Mouse (Mus musculus): ENCODE results near the gene Zfand3.

The Zfand3 gene

DNA sequence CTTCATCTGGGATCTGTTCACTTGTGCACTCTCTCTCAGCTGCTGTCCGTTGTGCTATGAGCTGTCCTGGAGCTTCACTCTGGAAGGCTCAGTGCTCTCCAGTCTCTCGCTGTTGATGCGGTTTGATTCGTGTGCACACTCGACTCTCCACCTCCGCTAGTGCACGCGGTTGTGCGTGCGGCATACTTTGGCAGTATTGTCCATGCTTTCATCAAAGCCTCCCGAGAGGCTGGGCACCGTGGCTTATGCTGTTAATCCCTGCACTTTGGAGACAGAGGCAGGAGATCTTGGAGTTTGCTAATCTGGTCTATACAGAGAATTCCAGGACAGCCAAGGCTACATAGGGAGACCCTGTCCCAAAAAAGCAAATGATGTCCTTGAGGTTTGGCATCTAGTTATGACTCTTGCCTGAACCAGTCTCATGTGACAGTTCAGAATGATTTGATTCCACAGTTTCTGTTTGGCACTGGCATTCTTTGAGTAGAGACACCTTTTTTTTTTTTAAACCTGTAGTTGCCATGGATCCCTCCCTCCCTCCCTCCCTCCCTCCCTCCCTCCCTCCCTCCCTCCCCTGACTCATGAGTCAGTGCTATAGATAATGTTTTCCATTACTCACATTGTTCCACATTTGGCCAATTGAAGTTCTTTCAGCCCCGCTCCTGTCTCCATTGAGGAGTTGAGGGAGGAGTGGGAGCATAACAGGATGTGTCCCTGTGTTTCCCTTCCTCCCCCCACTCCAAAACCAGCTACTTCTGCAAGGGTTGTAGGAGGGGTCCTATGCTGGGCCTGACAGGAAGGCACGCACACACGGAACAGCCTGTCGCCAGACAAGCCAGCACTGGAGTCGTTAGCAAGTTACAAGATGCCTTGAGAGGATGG is 192.1 kb downstream of the Zfand3 start:
- no peak for DNase-seq

DNA sequence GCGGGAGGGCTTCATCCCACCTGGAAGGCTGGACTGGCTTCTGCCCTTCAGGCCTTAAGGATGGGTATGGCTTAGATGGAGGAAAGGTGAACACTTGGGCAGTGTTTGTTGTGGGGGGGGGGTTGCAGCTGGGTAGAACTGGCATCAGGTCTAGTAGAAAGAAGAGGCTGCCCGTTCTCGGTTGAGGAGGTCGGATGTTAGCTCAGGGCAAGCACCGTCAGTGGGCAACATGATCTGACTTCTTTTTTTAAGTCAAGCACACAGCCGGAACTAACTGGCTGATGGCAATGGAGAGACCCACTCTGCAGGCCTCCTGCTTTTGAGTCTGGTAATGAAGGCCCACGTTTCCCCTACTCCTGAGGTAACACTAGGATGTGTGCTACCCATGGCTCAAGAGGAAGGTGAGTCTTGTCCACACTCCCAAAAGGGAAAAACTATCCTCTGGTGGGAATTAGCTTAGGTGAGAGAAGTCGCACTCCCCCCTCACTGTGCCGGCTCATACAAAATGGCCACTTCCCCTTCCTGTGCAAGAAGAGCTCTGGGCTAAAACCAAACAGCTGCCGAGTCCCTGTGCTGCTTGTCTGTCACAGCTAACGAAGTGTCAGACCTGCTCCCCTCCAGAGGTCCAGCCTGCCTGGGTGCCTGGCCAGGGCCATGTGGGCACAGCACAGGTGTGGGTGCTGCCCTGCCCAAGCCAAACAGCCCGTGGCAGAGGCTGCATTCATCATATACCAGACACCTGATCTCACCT is 192.9 kb downstream of the Zfand3 start:
- no peak for DNase-seq

DNA sequence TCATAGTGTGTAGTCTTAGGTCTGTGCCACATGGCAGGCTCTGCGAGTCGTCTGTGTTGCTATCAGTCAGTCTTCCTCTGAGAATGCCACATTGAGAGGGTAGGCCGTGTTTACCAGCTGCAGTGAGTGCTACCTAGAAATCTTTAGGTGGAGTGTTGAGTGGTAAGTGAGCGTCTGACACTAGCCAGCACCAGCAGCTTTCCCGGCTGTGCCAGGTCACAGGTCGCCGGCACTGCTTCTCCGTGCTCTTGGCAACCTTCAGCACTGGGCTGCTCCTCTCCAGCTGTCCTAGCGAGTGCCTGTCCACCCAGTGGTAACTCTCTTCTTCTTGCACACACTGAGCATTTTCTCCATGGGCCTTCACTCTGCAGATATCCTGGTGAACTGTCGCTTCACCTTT is 193.9 kb downstream of the Zfand3 start:
- no peak for DNase-seq

DNA sequence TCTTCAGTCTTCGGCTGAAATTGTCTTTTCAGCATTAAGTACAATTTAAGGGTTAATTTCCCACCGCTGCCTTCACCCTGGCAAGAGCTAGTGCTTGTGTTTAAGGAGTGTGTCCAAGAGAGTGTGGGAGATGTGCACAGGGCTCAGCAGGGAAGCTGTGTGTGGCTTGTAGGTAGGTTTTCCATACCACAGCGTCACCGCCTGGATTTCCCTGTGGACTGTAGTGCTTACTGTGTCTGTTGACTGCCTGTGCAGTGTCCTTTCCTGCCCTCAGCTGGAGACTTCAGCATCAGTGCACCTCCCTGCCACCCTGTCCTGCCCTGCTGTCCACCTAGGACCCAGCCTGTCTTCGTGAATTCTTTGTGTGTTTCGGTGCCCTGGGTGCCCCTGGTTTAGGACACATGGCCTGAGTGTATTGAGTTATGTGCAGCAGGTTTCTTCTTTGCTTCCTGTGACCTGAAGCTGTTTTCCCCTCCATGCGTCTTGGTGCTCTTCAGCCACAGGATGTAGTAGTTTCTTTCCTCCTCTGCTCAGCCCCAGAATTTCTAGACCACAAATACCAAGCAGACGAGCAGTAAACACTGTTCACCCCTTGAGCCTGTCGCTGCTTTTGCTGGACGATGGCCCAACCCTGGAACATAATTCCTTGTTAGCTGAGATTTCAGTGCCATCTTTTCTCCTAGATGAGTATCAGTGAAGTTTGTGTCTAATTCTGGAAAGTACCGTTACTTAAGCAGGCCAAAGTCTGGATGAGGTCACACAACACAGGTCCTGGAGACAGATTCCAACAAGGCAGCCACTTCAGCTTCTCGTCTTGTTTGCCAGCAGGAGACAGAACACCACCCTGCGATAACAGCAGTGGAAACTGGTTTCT is 195.1 kb downstream of the Zfand3 start:
- no peak for DNase-seq

DNA sequence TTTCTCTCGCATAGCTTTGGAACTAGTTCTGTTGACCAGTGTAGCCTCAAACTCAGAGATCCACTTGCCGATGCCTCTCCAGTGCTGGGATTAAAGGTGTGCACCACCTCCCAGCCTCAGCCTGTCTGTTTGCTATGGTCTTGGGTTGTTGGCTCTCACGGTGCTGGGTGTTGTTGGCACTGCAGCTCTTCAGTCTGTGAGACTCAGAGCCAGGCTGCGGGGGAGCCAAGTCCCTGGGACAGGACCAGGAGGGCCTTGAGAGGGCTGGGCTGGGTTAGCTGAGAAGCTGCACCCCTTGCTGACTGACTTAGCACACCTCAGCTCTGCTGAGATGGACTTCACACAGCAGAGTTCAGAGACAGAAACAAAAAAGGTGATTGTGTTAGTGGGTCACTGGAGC is 195.8 kb downstream of the Zfand3 start:
- DNase-seq = peak; percentile 48

DNA sequence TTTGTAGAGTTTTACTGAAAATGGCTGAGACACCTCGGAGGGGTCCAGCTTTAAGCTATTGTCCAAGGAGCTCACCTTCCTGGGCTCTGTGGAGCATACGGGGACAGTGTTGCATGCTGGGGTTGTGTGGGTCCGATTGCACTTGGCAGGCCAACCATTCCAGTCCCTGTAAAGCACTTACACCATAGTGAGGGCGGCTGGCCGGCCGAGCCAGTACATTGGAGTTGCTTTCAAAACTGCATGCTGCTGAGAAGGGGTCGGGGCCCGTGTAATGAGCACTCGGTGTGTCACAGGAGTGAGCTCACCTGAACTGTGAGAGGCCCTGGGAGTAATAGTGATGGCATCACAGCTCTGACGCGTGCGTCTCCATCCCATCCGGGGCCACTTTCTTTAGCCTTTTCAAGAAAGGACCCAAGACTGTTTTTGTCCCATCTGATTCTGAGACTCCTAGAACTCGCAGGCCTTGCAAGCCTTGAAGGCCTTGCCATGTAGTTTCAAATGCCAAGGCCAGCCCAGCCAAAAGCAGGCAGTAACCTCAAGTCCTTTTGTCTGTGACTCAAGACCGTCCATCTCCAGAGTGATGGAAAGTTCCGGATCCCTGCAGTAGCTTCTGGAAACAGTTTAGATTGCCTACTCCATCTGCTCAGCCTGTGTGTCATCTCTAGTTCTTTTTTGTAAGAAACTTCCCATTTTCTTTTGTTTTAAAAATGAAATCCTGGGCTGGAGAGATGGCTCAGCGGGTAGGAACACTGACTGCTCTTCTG is 200.7 kb downstream of the Zfand3 start:
- DNase-seq = no peak

DNA sequence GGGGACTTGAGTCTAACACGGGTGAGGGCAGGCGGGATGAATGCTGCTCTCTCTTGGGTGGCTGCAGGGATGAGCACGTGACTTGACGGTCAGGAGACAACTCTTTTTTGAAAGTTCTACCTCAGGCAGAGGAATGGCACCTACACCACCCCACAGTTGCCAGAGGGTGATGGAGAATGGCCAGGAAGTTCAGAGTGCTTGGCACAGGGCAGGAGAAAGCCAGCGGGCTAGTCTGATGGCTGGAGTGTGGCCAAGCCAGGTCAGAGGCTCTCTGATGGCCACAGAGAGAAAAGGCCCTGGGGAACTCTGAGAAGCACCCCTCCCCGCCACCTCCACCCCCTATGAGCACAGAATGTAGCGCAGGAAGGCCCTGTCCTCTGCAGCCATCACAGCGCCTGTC is 205.7 kb downstream of the Zfand3 start:
- peak; percentile 63 for DNase-seq

DNA sequence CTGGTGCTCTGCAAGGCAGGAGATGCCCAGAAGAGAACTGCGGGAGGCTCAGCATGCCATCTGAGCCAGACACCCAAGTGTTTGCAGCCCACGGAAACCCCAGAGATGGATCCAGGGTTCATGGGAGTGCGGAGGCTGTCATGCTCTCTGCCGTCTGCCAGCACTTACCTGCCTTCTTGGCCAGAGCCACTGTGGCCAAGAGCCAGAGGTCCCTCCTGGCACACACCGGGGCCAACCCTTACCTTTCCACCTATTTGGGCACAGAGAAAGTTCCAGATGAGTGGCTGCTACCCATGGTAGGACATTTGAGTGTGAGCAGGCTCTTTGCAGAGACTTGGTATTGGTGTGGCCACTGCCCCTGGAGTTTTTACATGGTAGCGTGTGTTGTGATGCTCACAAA is 206.4 kb downstream of the Zfand3 start:
- DNase-seq = peak; percentile 82

DNA sequence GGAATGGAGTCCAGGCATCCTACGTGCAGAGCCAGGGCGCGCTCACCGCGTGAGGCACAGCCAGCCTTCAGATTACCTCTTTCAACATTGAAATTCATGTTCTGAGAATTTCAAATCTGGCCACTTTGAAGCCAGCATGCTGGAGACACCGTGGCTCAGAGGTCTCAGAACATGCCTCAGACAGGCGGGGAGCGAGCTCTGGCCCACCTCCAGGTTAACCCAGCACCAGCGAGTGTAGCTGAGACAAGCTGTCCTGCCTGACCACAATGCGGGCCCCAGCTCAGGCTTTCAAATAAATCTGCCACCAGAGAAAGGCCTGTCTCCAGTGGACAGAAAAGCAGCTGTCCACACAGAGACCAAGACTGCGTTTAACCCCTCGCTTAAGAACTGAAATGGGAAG is 208.1 kb downstream of the Zfand3 start:
- DNase-seq = no peak

DNA sequence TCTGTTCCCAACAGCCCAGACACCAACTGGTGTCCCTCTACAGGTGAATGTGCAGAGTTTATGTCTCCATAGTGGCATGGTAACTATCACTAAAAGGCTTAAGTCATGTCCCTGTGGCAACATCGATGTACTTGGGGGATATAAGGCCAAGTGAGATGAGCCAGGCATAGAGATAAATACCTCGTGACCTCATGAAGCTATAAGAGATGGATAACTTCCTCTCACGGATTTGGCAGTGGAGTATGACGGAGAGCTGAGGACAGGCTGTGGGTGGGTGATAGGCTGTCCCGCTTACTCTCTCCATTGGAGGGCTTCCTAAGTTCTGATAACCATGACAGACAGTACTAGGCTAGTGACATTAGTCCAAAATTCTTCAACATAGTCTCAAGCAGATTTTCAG is 208.8 kb downstream of the Zfand3 start:
- no peak for DNase-seq

DNA sequence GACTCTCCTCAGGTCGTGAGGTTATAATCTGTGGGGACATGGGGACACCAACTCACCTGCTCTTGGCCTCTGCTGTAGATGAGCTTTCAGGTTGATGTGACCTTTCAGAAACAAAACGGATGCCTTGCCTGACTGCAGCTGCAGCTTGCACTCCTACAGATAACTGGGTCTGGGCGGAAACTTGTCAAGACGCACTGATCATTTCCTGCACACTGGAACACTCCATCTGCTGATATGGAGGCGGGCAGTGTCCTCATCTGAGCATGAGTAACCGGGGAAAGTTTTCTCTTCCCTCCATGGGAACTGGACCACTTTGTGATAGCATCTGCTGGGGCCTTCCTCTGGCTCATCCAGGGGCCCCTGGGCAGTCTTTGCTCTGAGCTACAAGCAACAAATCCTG is 209.9 kb downstream of the Zfand3 start:
- DNase-seq = no peak

DNA sequence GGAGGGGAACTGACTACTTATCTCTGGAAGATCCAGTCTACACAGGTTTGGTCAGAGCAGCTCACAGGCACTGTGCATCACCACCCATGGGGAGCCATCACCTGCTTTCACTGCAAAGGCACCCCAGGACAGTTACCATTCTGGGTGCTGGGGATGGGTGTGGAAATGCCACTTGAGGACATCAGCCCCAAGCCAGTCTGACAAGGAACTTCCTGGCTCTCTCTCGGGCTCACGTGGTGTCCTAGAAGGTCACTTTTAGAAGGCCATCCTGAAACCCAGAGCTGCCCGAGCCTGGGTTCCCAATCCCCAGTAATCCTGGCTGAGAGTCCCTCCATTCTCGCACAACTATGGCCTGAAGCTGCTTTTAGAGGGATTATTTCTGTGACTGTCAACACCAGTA is 211.2 kb downstream of the Zfand3 start:
- DNase-seq = no peak

DNA sequence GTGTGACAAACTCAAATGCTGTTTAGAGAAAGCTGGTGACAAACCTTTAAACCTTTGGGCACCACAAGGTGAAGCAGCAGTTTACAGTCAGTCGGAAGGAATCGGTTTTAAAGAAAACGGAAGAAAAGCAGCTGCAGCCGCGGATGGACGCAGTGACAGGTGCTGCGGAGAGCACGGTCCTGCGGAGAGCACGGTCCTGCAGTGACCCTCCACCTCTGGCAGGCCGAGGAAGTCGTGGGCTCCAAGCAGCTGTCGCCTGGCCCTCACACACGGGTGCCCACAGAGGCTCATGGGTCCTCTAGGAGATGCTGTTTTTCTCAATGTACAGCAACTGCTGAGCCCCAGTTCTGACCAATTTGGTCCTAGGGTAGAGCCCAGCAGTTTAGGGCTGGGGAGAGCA is 217.1 kb downstream of the Zfand3 start:
- DNase-seq = no peak

DNA sequence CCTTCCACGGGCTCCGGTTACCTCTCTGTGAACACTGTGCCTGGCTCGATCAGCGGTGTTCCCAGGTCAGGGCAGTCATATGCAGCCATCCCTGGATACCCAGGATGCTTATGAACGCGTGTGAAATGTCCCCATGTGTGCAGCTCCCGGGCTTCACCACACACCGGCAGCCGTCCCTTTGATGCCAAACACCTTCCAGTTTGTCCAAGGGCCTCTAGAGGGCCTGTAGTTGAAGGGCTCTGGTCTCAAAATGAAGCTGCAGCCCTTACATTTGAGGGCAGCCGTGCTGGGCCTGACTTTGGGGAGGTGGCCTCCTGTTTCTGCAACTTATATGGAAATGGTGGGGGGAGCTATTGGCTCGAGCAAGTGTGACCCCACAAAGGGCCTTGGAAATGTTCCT is 217.8 kb downstream of the Zfand3 start:
- no peak for DNase-seq

DNA sequence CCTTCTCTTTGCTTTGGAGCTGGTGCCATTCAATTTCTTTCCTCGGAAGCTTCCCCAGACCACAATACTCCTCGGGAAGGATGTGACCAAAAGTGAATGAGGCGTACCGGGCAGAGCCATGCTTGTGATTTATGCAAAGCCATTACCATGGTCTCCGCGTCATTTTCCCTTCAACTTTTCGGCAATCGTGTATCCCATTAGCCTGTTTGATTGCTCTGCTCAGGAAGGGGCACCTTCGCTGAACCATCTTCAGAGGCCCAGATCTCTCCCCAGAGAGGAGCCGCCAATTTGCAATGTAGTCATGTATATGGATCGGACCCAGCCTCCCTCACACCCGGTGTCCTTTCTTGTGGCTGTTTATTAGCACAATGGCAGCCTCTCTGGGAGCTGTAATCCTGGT is 218.3 kb downstream of the Zfand3 start:
- DNase-seq = no peak

DNA sequence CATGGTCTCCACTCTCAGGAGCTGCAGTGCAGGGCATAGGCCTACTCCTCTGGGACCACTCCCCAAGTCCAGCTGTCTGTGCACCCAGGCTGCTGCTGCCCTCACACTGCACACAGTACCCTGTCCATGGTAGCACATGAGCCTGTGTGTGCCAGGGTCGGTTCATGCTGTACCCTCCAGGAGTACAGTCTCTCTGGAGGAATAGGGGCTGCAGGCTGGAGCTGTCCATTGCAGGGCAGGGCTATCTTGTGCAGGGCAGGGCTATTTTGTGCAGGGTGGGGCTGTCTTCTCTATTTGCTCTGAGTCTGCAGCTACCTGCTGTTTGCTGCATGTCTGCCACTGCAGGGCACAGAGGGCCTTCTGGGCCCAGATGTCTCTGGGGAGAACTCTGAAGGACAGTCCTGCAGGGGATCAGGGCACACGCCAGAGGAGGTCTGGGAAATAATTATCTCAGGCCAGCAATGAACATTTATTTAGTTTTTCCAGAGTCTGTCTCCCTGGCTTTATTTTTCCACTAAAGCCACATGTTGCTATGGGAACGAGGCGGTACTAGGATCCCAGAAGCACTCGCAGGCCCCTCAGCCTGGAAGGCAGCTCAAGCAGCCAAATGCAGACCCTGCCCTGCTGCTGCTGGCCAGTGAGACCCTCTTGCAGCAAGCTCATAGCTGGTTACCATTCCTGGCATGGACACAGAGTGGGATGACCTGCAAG is 220.7 kb downstream of the Zfand3 start:
- DNase-seq = no peak

DNA sequence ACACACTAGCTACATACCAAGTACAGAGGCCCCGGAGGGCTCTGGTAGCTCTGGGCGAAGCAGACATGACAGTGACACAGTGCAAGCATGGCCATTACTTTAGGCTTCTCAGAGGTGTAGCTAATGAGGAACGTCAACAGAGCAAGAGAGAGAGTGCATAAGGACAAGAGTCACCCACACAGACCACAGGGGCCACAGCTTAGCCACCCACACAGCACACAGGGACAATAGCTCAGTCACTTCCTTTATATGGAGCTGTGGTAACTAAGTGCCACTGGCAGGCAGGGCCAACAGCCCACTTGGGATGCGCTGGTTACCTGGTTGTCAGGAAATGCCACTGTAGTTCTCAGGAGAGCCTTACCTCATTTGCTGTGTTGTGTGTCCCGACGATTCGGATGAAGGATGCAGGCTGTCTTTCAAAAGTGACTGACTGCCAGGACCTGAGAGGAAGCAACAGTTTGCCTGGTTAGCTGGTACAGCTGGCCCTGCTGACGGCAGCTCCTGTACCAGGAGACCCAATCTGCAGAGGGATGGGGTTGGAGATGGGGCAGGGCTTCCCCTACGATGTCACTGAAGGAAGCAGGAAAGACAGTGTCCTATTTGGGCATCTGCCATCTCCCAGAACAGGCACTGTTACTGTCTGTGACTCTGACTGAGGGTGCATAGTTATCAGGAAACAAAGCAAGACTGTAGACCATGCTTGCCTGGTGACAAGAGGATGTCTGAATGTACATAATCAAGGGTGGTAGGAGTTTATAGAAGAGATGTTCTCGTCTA is 224.1 kb downstream of the Zfand3 start:
- DNase-seq = no peak

DNA sequence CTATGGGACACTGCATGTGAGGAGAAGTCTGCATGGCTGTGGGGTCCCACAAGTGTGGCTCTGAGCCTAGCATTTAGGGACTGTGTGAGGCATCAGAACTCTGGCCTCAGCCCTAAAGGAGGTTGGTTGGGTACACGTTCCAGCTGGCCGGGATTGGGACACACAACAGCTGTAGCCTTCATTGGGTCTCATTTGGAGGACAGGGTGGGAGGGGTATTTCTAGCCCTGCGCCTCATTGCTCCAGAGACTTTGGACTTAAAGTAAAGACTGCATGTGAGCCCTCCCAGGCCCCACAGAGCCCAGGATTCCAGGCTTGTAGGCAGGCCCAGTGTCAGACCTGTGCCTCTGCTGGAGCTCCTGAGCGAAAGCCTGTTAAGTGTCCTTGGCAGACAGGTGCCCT is 225.9 kb downstream of the Zfand3 start:
- no peak for DNase-seq

DNA sequence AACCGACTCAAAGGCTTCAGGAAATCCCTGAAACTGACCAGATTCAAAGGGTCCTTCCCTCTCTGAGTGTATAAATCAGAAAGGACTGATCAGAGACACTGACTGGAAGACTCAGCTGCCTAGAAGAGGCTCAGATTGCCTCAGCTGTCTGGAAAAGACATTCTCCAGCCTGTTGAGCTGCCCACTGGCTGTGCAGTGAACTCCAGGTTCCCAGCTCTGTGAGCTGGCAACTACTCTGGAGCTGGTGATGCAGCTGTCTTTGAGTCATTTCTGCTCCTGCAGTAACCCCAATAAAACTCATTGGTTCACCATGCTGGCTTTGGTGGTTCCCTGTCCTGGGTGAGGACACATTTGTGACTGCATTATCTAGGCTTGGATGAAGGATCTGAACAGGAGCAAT is 226.9 kb downstream of the Zfand3 start:
- no peak for DNase-seq

DNA sequence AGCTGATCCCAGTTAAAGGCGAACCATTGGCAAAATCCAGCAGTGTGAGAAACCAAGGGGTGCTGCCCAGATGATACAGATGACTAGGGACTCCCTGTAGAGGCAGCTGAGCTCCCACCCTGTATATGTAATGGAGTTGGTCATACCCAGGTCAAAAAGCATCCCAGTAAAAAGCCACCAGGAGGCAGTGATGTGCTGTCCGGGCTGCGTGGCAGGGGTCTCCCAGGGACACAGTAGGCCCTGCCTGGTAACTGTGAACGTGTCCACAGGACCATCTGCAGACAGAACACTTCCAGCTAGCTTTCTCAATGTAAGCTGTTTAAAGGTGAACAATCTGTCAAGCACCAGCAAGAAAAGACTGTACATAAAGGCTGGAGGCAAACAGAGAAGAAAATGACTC is 228.2 kb downstream of the Zfand3 start:
- DNase-seq = no peak

DNA sequence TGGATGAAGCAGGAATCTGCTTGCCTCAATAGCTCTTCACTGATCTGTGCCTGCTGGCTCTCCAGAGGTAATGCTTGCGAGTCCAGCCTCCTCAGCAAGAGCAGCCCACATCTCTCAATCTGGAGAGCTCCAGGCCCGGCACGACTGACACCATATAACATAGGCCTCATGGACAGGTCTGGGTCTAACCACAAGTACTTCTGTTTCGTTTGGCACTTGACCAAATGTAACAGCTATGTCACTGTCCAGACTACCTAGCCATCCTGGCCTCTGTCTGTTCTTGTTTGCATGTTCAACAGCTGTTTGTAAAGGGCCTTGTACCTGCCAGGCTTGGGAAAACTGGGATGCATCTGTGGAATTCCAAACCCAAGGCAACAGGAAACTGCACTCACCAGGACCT is 230.8 kb downstream of the Zfand3 start:
- no peak for DNase-seq

Data from cerebellum, adult 9-10 months (tissue).